ENCODE assay signal across 9 mouse cellular contexts in genomic region chr1:132312703-132313102, GRCm38 (mm10). TPM values are rescaled to one million over a fixed set of nuclear protein-coding genes. Genes with fewer than 3 reads are reported as not detected.
A peak's percentile ranks its signal among the peaks of the same experiment; 100 is the strongest.
DNase-seq lines count a peak whose midpoint lies in the region; ATAC-seq and TF ChIP-seq lines count a peak whose summit lies in the region.
"Had no signal": no experiment of that assay in that cellular context is flagged by ENCODE, and none has a peak within 500 bp of the region (broad histone marks: within the 10 kb centered on the region; RNA-seq: fewer than 3 reads in every experiment).

No protein-coding gene starts in this region.

- peak; percentile 40; the same call in 1 of the 2 replicates for ATAC-seq in forebrain, embryonic 11.5 days (replicated peaks; ENCODE audit: low FRiP score)

- no peak overlapping the region for H3K4me3 ChIP-seq in thymus, adult 2 months (ENCODE audit: control insufficient read depth, insufficient read depth, low read length)
- H3K4me3 ChIP-seq in forebrain, embryonic 11.5 days (ENCODE audit: low read depth, low read length) = no peak overlapping the region
- H3K4me3 ChIP-seq: heart, embryonic 15.5 days had no signal

- no peaks in the 10 kb centered on the region; the same call in 1 of the 2 replicates for H3K27me3 ChIP-seq in thymus, adult 2 months (ENCODE audit: control insufficient read depth, insufficient read depth, low read length)
- H3K27me3 ChIP-seq in forebrain, embryonic 11.5 days (ENCODE audit: control insufficient read depth, insufficient read depth, low read length) = no peaks in the 10 kb centered on the region

- no peak overlapping the region for H3K27ac ChIP-seq in thymus, adult 2 months (ENCODE audit: control insufficient read depth, insufficient read depth, low read length)
- H3K27ac ChIP-seq in forebrain, embryonic 11.5 days (ENCODE audit: low read depth, low read length) = no peak overlapping the region

- H3K9ac ChIP-seq in forebrain, embryonic 11.5 days (ENCODE audit: low read length) = no peak overlapping the region
- H3K9ac ChIP-seq: heart, embryonic 15.5 days had no signal

- H3K9me3 ChIP-seq in forebrain, embryonic 11.5 days (ENCODE audit: control insufficient read depth, low read length) = no peaks in the 10 kb centered on the region
- H3K9me3 ChIP-seq: heart, embryonic 15.5 days had no signal

- no peak overlapping the region for H3K4me2 ChIP-seq in forebrain, embryonic 11.5 days (ENCODE audit: low read depth, low read length, severe bottlenecking)
- H3K4me2 ChIP-seq: heart, embryonic 15.5 days had no signal

- no peak for TF ChIP-seq POLR2A in thymus, adult 2 months (IDR thresholded peaks at IDR 0.05; ENCODE audit: control insufficient read depth, extremely low read depth, insufficient read depth, low read length, poor library complexity)

- TF ChIP-seq CTCF in thymus, adult 2 months (IDR thresholded peaks at IDR 0.05; ENCODE audit: borderline replicate concordance, control insufficient read depth, extremely low read depth, insufficient read depth, low read length, poor library complexity) = no peak

- no peaks in the 10 kb centered on the region for H3K36me3 ChIP-seq in thymus, adult 2 months (ENCODE audit: control insufficient read depth, insufficient read depth, low read length)
- H3K36me3 ChIP-seq in forebrain, embryonic 11.5 days (ENCODE audit: control insufficient read depth, insufficient read depth, low read length) = no peaks in the 10 kb centered on the region
- H3K36me3 ChIP-seq: heart, embryonic 15.5 days had no signal

- WGBS in thymus, adult 2 months = 74% methylated on average over 3 of the region's 3 CpGs
- 63% methylated on average over 3 of the region's 3 CpGs for WGBS in forebrain, embryonic 11.5 days

- peak; percentile 66 for DNase-seq in adrenal gland, postnatal 14 days
- DNase-seq in adrenal gland, postnatal 4 days (ENCODE audit: low spot score in 2 of 2) = no peak
- peak; percentile 49 for DNase-seq in thymus, adult 2 months
- no peak for DNase-seq in thymus, adult 18-20 months
- DNase-seq in forebrain, embryonic 11.5 days (ENCODE audit: low spot score) = peak; percentile 63
- DNase-seq in kidney, adult 8-10 months = peak; percentile 89 to 91
- peak; percentile 50 to 77 for DNase-seq in lung, adult 18-20 months
- DNase-seq in retina, postnatal 1 day = peak; percentile 88

- H3K4me1 ChIP-seq in thymus, adult 2 months (replicated peaks; ENCODE audit: control insufficient read depth, insufficient read depth, low read length) = peaks cover 5% of the 10 kb centered on the region; the same call in 1 of the 2 replicates
- H3K4me1 ChIP-seq in forebrain, embryonic 11.5 days (replicated peaks; ENCODE audit: control insufficient read depth, insufficient read depth, low read length) = peaks cover 5% of the 10 kb centered on the region; the same call in 1 of the 2 replicates

RNA-seq across cellular contexts. Expression of gene Nuak2, which starts 3.2 kb away (rescaled TPM):
- 3.7 and 5.6 TPM in 2 replicates for total RNA-seq in adrenal gland, postnatal 14 days (2021)
- total RNA-seq in adrenal gland, postnatal 4 days (2021) = 1 to 10 TPM; 3.3 to 7.4 TPM
- 5.6 and 5.7 TPM in 2 replicates for polyA plus RNA-seq in thymus, adult 2 months (2012; rRNA removed)
- polyA plus RNA-seq in forebrain, embryonic 11.5 days (2014; fragmentation: Nextera tagmentation; extraction: Ambion mirVana) = 57.7 and 63.4 TPM in 2 replicates

RNA-seq across cellular contexts. Expression of gene Klhdc8a, which starts 14.3 kb away (rescaled TPM):
- total RNA-seq in adrenal gland, postnatal 14 days (2021) = 64.1 and 71.4 TPM in 2 replicates
- 100 to 1,000 TPM; 100 to 109 TPM for total RNA-seq in adrenal gland, postnatal 4 days (2021)
- polyA plus RNA-seq in thymus, adult 2 months (2012; rRNA removed) = 5.5 and 6.6 TPM in 2 replicates
- polyA plus RNA-seq in forebrain, embryonic 11.5 days (2014; fragmentation: Nextera tagmentation; extraction: Ambion mirVana) = 0.99 and 1.1 TPM in 2 replicates

Comparison
In these comparisons a context has a peak if more than half of its experiments do, and no peak if none do; other contexts are left out.
1. DNase-seq: peak in adrenal gland, postnatal 14 days (single experiment), thymus, adult 2 months (single experiment), forebrain, embryonic 11.5 days (single experiment), kidney, adult 8-10 months (2 of 2), lung, adult 18-20 months (2 of 2) and retina, postnatal 1 day (single experiment); none in adrenal gland, postnatal 4 days (0 of 2) and thymus, adult 18-20 months (0 of 2).